Mouse (Mus musculus): ENCODE results near the gene Gsta4.

Gene Gsta4

GRCm38 (mm10) chr9:78178197-78178596 is 4.4 kb upstream of the Gsta4 start:
- DNase-seq (ENCODE audit: low spot score): no peak

GRCm38 (mm10) chr9:78179071-78179470 is 3.5 kb upstream of the Gsta4 start:
- DNase-seq (ENCODE audit: low spot score): no peak

GRCm38 (mm10) chr9:78185686-78186085 is 3.1 kb downstream of the Gsta4 start:
- DNase-seq (ENCODE audit: low spot score): no peak

- no peak for DNase-seq (ENCODE audit: low spot score)
These were observed 6.3 kb downstream of the Gsta4 start for GRCm38 (mm10) chr9:78188910-78189309.

- DNase-seq (ENCODE audit: low spot score): peak; percentile 23
These were observed 8.4 kb downstream of the Gsta4 start for GRCm38 (mm10) chr9:78190651-78191634.

- peak; percentile 85 for DNase-seq (ENCODE audit: low spot score)
These were observed 9.2 kb downstream of the Gsta4 start for GRCm38 (mm10) chr9:78191736-78192135.

- DNase-seq (ENCODE audit: low spot score): peak; percentile 29
These were observed 11.5 kb downstream of the Gsta4 start for GRCm38 (mm10) chr9:78193902-78194597.

- DNase-seq (ENCODE audit: low spot score): no peak
These were observed 12.5 kb downstream of the Gsta4 start for GRCm38 (mm10) chr9:78195034-78195433.

- DNase-seq (ENCODE audit: low spot score): no peak
These were observed 15.2 kb downstream of the Gsta4 start for GRCm38 (mm10) chr9:78197801-78198200.

GRCm38 (mm10) chr9:78204194-78204593 is 21.6 kb downstream of the Gsta4 start:
- DNase-seq (ENCODE audit: low spot score): no peak

- DNase-seq (ENCODE audit: low spot score): no peak
These were observed 26.4 kb downstream of the Gsta4 start for GRCm38 (mm10) chr9:78208956-78209355.

GRCm38 (mm10) chr9:78210079-78210478 is 27.5 kb downstream of the Gsta4 start:
- DNase-seq (ENCODE audit: low spot score): no peak

GRCm38 (mm10) chr9:78210821-78211220 is 28.2 kb downstream of the Gsta4 start:
- no peak for DNase-seq (ENCODE audit: low spot score)

- no peak for DNase-seq (ENCODE audit: low spot score)
These were observed 28.9 kb downstream of the Gsta4 start for GRCm38 (mm10) chr9:78211521-78211920.

- peak; percentile 27 for DNase-seq (ENCODE audit: low spot score)
These were observed 29.9 kb downstream of the Gsta4 start for GRCm38 (mm10) chr9:78212341-78213049.

GRCm38 (mm10) chr9:78217074-78217473 is 34.5 kb downstream of the Gsta4 start:
- DNase-seq (ENCODE audit: low spot score): no peak

GRCm38 (mm10) chr9:78222616-78223015 is 40.0 kb downstream of the Gsta4 start:
- DNase-seq (ENCODE audit: low spot score): peak; percentile 66

GRCm38 (mm10) chr9:78223221-78223902 is 40.8 kb downstream of the Gsta4 start:
- DNase-seq (ENCODE audit: low spot score): peak; percentile 69

- DNase-seq (ENCODE audit: low spot score): no peak
These were observed 41.8 kb downstream of the Gsta4 start for GRCm38 (mm10) chr9:78224418-78224817.

- no peak for DNase-seq (ENCODE audit: low spot score)
These were observed 42.7 kb downstream of the Gsta4 start for GRCm38 (mm10) chr9:78225304-78225703.

- DNase-seq (ENCODE audit: low spot score): no peak
These were observed 45.5 kb downstream of the Gsta4 start for GRCm38 (mm10) chr9:78228122-78228521.

GRCm38 (mm10) chr9:78229658-78230057 is 47.1 kb downstream of the Gsta4 start:
- DNase-seq (ENCODE audit: low spot score): peak; percentile 37
